Mouse (Mus musculus) heart, embryonic 11.5 days (tissue): ENCODE data around the gene Vmn1r152. TPM values are rescaled to one million over a fixed set of nuclear protein-coding genes. Genes with fewer than 3 reads are reported as not detected.
"Not testable (repeated sequence)": the region's sequence is repeated elsewhere in the genome, so short reads cannot be mapped to it uniquely, and the experiment has no call there.

Experiments
- ATAC-seq: fragments of 200-750 bp; cut with Nextera tagmentation; replicated peaks from 2 replicates; pipeline ENCODE4 v1.8.0; 2017; ENCODE audit warnings: moderate library complexity; ENCODE audit not compliant: insufficient number of reproducible peaks, low FRiP score, low TSS enrichment
- H3K27ac ChIP-seq: fragments of 300-500 bp; sonication (generic); 2 replicates; pipeline ENCODE4 v1.5.1; 2014; ENCODE audit warnings: mild to moderate bottlenecking, low read depth, low read length
- H3K27me3 ChIP-seq: fragments of 300-500 bp; sonication (generic); 2 replicates; pipeline ENCODE4 v1.6.1; 2014; ENCODE audit warnings: mild to moderate bottlenecking, low read length, mixed read lengths; ENCODE audit not compliant: control insufficient read depth, insufficient read depth
- H3K36me3 ChIP-seq: fragments of 300-500 bp; sonication (generic); 2 replicates; pipeline ENCODE4 v1.6.1; 2014; ENCODE audit warnings: mild to moderate bottlenecking, low read length, moderate library complexity, mixed read lengths; ENCODE audit not compliant: control insufficient read depth, insufficient read depth
- H3K4me1 ChIP-seq: fragments of 300-500 bp; sonication (generic); 2 replicates; pipeline ENCODE4 v1.6.1; 2014; ENCODE audit warnings: low read length; ENCODE audit not compliant: control insufficient read depth, insufficient read depth
- H3K4me2 ChIP-seq: fragments of 300-500 bp; sonication (generic); 2 replicates; pipeline ENCODE4 v1.6.1; 2014; ENCODE audit warnings: mild to moderate bottlenecking, moderate library complexity
- H3K4me3 ChIP-seq: fragments of 300-500 bp; sonication (generic); 2 replicates; pipeline ENCODE4 v1.5.1; 2014; ENCODE audit warnings: low read depth, low read length
- H3K9ac ChIP-seq: fragments of 300-500 bp; sonication (generic); 2 replicates; pipeline ENCODE4 v1.6.1; 2014; ENCODE audit warnings: mild to moderate bottlenecking, low read depth, low read length, moderate library complexity
- H3K9me3 ChIP-seq: fragments of 300-500 bp; sonication (generic); replicated peaks from 2 replicates; pipeline ENCODE4 v1.6.1; 2016; ENCODE audit warnings: low read length; ENCODE audit not compliant: control insufficient read depth
- WGBS: fragments of 180-500 bp; shearing (Covaris S2); extraction: QIAGEN DNeasy Blood & Tissue Kit; methylation state at CpG from one replicate; pipeline ENCODE4 v1.1.7; 2014; ENCODE audit not compliant: insufficient replicate concordance; 5-methylcytosine and 5-hydroxymethylcytosine counted together
- polyA plus RNA-seq: library from polyadenylated mRNA; unstranded; fragments of >200 nt; fragmentation: Nextera tagmentation; extraction: Ambion mirVana; gene quantifications from 2 replicates; pipeline ENCODE4 v1.2.1, GENCODE M21; 2014

Gene Vmn1r152
- polyA plus RNA-seq = not detected in 2 replicates

GRCm38 (mm10) chr7:22522667-22523066, at the start of gene Vmn1r152:
Gene Vmn1r152, plus strand, starts transcription at chr7:22522967.
- H3K27ac ChIP-seq, H3K4me1 ChIP-seq, H3K9me3 ChIP-seq, H3K36me3 ChIP-seq, H3K4me2 ChIP-seq, H3K4me3 ChIP-seq, ATAC-seq, H3K27me3 ChIP-seq, H3K9ac ChIP-seq: not testable (repeated sequence)
- no CpG with 5 or more reads among the region's 3 CpGs for WGBS

GRCm38 (mm10) chr7:22499578-22499977, 23.2 kb upstream of the Vmn1r152 start, which contains the start of gene Vmn1r151:
Gene Vmn1r151, minus strand, starts transcription at chr7:22499678.
- not testable (repeated sequence) for H3K9ac ChIP-seq, H3K36me3 ChIP-seq, H3K9me3 ChIP-seq, H3K4me1 ChIP-seq, ATAC-seq, H3K27ac ChIP-seq, H3K4me2 ChIP-seq, H3K4me3 ChIP-seq, H3K27me3 ChIP-seq
- 48% methylated on average over 1 of the region's 3 CpGs for WGBS

GRCm38 (mm10) chr7:22534787-22535186, 12.0 kb downstream of the Vmn1r152 start, which contains the start of gene Gm8677:
Gene Gm8677, minus strand, starts transcription at chr7:22534887.
- not testable (repeated sequence) for H3K9ac ChIP-seq, H3K9me3 ChIP-seq, H3K27ac ChIP-seq, ATAC-seq, H3K27me3 ChIP-seq, H3K4me2 ChIP-seq, H3K36me3 ChIP-seq, H3K4me3 ChIP-seq, H3K4me1 ChIP-seq
- no CpG with 5 or more reads among the region's 1 CpGs for WGBS

- WGBS = no CpG with 5 or more reads among the region's 3 CpGs
- H3K27me3 ChIP-seq, ATAC-seq, H3K36me3 ChIP-seq, H3K27ac ChIP-seq, H3K9ac ChIP-seq, H3K9me3 ChIP-seq, H3K4me2 ChIP-seq, H3K4me1 ChIP-seq, H3K4me3 ChIP-seq: not testable (repeated sequence)
These were observed 42.5 kb downstream of the Vmn1r152 start, which contains the start of gene Gm4201 for GRCm38 (mm10) chr7:22565243-22565642. Gene Gm4201, minus strand, starts transcription at chr7:22565343.

Other genes with a start within 250 kb of the Vmn1r152 start
- not detected in 2 replicates for gene Gm4187, start 193.2 kb upstream of the Vmn1r152 start, polyA plus RNA-seq
- gene Gm8660, start 151.9 kb upstream of the Vmn1r152 start, polyA plus RNA-seq = not detected in 2 replicates
- gene Vmn1r148, start 109.4 kb upstream of the Vmn1r152 start, polyA plus RNA-seq = not detected in 2 replicates
- not detected in 2 replicates for gene Vmn1r149, start 84.7 kb upstream of the Vmn1r152 start, polyA plus RNA-seq
- not detected in 2 replicates for gene Gm10665, start 58.9 kb upstream of the Vmn1r152 start, polyA plus RNA-seq
- gene Vmn1r151, start 23.3 kb upstream of the Vmn1r152 start, polyA plus RNA-seq = not detected in 2 replicates
- not detected in 2 replicates for gene Gm8677, start 11.9 kb downstream of the Vmn1r152 start, polyA plus RNA-seq
- not detected in 2 replicates for gene Gm4201, start 42.4 kb downstream of the Vmn1r152 start, polyA plus RNA-seq
- gene Gm4565, start 65.2 kb downstream of the Vmn1r152 start, polyA plus RNA-seq = not detected in 2 replicates
- not detected in 2 replicates for gene Vmn1r155, start 135.1 kb downstream of the Vmn1r152 start, polyA plus RNA-seq
- gene Gm8693, start 169.3 kb downstream of the Vmn1r152 start, polyA plus RNA-seq = not detected in 2 replicates
- not detected in 2 replicates for gene Gm4567, start 196.7 kb downstream of the Vmn1r152 start, polyA plus RNA-seq
- not detected in 2 replicates for gene Vmn1r157, start 238.7 kb downstream of the Vmn1r152 start, polyA plus RNA-seq